Mouse (Mus musculus) limb, embryonic 13.5 days (tissue): ENCODE data around the gene Scn1b. TPM values are rescaled to one million over a fixed set of nuclear protein-coding genes. Genes with fewer than 3 reads are reported as not detected.

Experiments
- ATAC-seq: fragments of 200-750 bp; cut with Nextera tagmentation; 2 replicates; pipeline ENCODE4 v1.8.0; 2017; ENCODE audit warnings: low read depth, moderate number of reproducible peaks, moderate TSS enrichment; ENCODE audit not compliant: low FRiP score
- H3K27ac ChIP-seq: fragments of 300-500 bp; sonication (generic); 2 replicates; pipeline ENCODE4 v1.5.1; 2015; ENCODE audit warnings: inconsistent platforms, mild to moderate bottlenecking, moderate library complexity
- H3K27me3 ChIP-seq: fragments of 300-500 bp; sonication (generic); 2 replicates; pipeline ENCODE4 v1.6.1; 2015; ENCODE audit warnings: mild to moderate bottlenecking, inconsistent platforms
- H3K36me3 ChIP-seq: fragments of 300-500 bp; sonication (generic); 2 replicates; pipeline ENCODE4 v1.6.1; 2015; ENCODE audit warnings: inconsistent platforms, mild to moderate bottlenecking, moderate library complexity
- H3K4me1 ChIP-seq: fragments of 300-500 bp; sonication (generic); 2 replicates; pipeline ENCODE4 v1.6.1; 2015; ENCODE audit warnings: inconsistent platforms
- H3K4me2 ChIP-seq: fragments of 300-500 bp; sonication (generic); replicated peaks from 2 replicates; pipeline ENCODE4 v1.6.1; 2015; ENCODE audit warnings: inconsistent platforms, mild to moderate bottlenecking, moderate library complexity
- H3K4me3 ChIP-seq: fragments of 300-500 bp; sonication (generic); 2 replicates; pipeline ENCODE4 v1.5.1; 2015; ENCODE audit warnings: moderate library complexity, mild to moderate bottlenecking, inconsistent platforms
- H3K9ac ChIP-seq: fragments of 300-500 bp; sonication (generic); 2 replicates; pipeline ENCODE4 v1.6.1; 2015; ENCODE audit warnings: mild to moderate bottlenecking, inconsistent platforms
- H3K9me3 ChIP-seq: fragments of 300-500 bp; sonication (generic); 2 replicates; pipeline ENCODE4 v1.6.1; 2016; ENCODE audit warnings: inconsistent platforms
- WGBS: fragments of 180-500 bp; shearing (Covaris S2); methylation state at CpG from one replicate; pipeline ENCODE4 v1.1.7; 2015; 5-methylcytosine and 5-hydroxymethylcytosine counted together
- polyA plus RNA-seq: library from polyadenylated mRNA; unstranded; fragments of >200 nt; fragmentation: Nextera tagmentation; extraction: Ambion mirVana; gene quantifications from 2 replicates; pipeline ENCODE4 v1.2.1, GENCODE M21; 2015

Scn1b gene
- 4.1 and 4.5 TPM in 2 replicates for polyA plus RNA-seq

DNA sequence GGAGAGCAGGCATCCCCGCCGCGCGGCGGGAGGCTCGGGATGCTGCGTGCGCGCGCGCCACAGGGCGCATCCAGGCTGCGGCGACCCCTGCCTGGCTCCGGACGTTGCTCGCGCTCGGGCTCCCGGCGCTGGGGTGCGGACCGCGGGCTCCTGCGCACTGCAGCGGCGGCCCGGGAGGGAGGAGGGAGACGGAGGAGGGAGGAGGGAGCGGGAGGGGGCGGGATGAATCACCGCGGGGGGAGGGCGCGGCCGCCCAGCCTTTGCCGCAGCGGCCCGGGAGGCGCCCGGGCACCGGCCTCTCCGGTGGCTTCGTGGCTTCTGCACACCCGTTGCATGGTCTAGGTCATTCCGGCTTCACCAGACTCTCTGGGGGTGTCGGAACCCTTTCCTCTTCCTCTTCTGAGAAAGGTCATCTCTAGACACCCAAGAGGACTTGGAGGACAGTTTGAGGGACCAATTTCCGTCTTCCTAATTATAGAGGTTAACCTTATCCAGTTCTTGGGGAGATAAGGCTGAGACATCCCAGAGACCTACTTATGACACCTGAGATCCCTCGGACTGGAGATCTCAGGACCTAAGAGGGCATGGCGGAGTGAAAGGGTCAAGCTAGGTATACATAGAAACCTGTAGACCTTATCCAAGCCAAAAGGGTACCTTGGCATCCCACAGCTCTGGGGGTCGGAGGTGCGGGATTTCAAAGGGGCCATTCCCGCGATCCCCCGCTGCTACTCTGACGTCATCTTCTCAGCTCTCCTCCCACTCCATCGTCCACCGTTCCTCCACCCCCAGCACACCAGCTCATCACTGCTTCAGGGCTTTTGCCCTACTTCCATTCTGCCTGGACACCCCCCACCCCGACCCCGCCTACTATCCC is at the start of gene Scn1b:
Gene Scn1b (minus strand): TSS at position 153 of the 874 bp plus-strand sequence.
- ATAC-seq: no peak; the same call in 1 of the 2 replicates
- H3K27ac ChIP-seq: no peak within 1 kb of the TSS
- peak within 1 kb of the TSS; percentile 97 for H3K4me2 ChIP-seq
- H3K27me3 ChIP-seq: peaks cover 54% of the 10 kb centered on the region
- peaks cover 38% of the 10 kb centered on the region for H3K36me3 ChIP-seq
- H3K4me1 ChIP-seq: peaks cover 13% of the 10 kb centered on the region
- H3K9ac ChIP-seq: peak within 1 kb of the TSS; percentile 74
- WGBS: under 1% methylated on average over 43 of the region's 60 CpGs
- H3K9me3 ChIP-seq: no peaks in the 10 kb centered on the region
- H3K4me3 ChIP-seq: peak within 1 kb of the TSS; percentile 64

- Histone ChIP-seq H3K9me3 (no peaks in the 10 kb centered on the region), H3K4me1 (no peaks in the 10 kb centered on the region), H3K9ac (no peak overlapping the region), H3K27me3 (peaks cover 13% of the 10 kb centered on the region; the same call in 1 of the 2 replicates), H3K36me3 (no peaks in the 10 kb centered on the region), H3K4me2 (no peak overlapping the region), H3K27ac (no peak overlapping the region), H3K4me3 (no peak overlapping the region)
- 85% methylated on average over 3 of the region's 3 CpGs for WGBS
- ATAC-seq: no peak
Observed at GRCm38 (mm10) chr7:31175096-31175495, 48.3 kb upstream of the Scn1b start.

- Histone ChIP-seq H3K9ac (no peak overlapping the region), H3K4me1 (no peaks in the 10 kb centered on the region), H3K4me2 (no peak overlapping the region), H3K27ac (no peak overlapping the region), H3K9me3 (no peaks in the 10 kb centered on the region), H3K4me3 (no peak overlapping the region), H3K27me3 (peaks cover 13% of the 10 kb centered on the region; the same call in 1 of the 2 replicates), H3K36me3 (no peaks in the 10 kb centered on the region)
- WGBS: 64% methylated on average over 8 of the region's 8 CpGs
- ATAC-seq: no peak
Observed at GRCm38 (mm10) chr7:31174466-31174865, 47.7 kb upstream of the Scn1b start.

DNA sequence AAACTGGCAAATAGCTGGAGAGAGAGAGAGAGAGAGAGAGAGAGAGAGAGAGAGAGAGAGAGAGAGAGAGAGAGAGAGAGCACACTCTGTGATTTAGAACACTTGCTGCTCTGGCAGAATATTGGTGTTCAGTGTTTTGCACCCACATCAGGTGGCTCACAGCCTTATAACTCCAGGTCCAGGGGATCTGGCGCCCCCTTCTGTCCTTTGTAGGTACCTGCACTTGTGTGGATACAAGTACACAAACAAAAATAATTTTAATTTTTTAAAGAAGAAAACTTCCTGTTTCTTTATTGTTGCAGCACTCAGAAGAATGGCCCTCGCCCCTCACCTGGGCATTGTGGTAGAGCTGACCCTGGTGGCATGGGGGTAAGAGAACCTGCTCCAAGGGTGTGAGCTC is 45.4 kb upstream of the Scn1b start:
- no peak for ATAC-seq
- WGBS: 19% methylated on average over 2 of the region's 2 CpGs
- no peak overlapping the region for H3K27ac ChIP-seq

GRCm38 (mm10) chr7:31170520-31170919 is 43.7 kb upstream of the Scn1b start:
- ATAC-seq: no peak
- H3K27ac ChIP-seq: no peak overlapping the region

More for the DNA sequence above, 45.4 kb upstream of the Scn1b start:
- H3K27me3 ChIP-seq: no peaks in the 10 kb centered on the region
- H3K4me3 ChIP-seq: no peak overlapping the region
- no peaks in the 10 kb centered on the region for H3K36me3 ChIP-seq
- H3K9me3 ChIP-seq: no peaks in the 10 kb centered on the region
- no peaks in the 10 kb centered on the region for H3K4me1 ChIP-seq
- H3K9ac ChIP-seq: no peak overlapping the region
- no peak overlapping the region for H3K4me2 ChIP-seq

GRCm38 (mm10) chr7:31168412-31168811 is 41.6 kb upstream of the Scn1b start:
- no peak overlapping the region for H3K9ac ChIP-seq
- no peaks in the 10 kb centered on the region for H3K4me1 ChIP-seq
- no peaks in the 10 kb centered on the region for H3K9me3 ChIP-seq
- H3K4me2 ChIP-seq: no peak overlapping the region
- H3K27ac ChIP-seq: no peak overlapping the region
- no peaks in the 10 kb centered on the region for H3K27me3 ChIP-seq
- no peak for ATAC-seq
- 59% methylated on average over 8 of the region's 8 CpGs for WGBS
- no peaks in the 10 kb centered on the region for H3K36me3 ChIP-seq
- no peak overlapping the region for H3K4me3 ChIP-seq

More at GRCm38 (mm10) chr7:31170520-31170919, 43.7 kb upstream of the Scn1b start:
- Histone ChIP-seq H3K4me3 (no peak overlapping the region), H3K36me3 (no peaks in the 10 kb centered on the region), H3K4me1 (no peaks in the 10 kb centered on the region), H3K9me3 (no peaks in the 10 kb centered on the region), H3K9ac (no peak overlapping the region), H3K27me3 (no peaks in the 10 kb centered on the region), H3K4me2 (no peak overlapping the region)
- WGBS: 96% methylated on average over 9 of the region's 9 CpGs

DNA sequence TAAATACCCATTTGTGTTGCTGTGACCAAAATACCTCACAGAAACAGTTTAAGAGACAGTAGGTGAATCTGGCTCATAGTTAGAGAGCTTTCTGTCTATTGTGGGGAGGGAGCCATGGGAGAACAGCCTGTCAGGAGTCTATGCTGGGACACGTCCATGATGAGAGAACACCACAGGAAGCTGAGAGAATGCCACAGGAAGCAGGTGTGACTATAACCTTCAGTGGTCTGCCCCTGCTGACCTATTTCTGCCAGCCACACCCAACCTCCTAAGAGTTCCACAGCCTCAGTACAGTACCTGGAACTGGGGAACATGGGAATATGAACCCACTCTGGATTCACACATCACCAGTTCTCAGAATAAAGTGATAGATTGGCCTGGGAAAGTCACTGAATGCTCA is 37.9 kb upstream of the Scn1b start:
- no peaks in the 10 kb centered on the region for H3K36me3 ChIP-seq
- WGBS: 67% methylated on average over 1 of the region's 1 CpGs
- H3K4me2 ChIP-seq: no peak overlapping the region
- no peaks in the 10 kb centered on the region for H3K9me3 ChIP-seq
- H3K27me3 ChIP-seq: no peaks in the 10 kb centered on the region
- H3K9ac ChIP-seq: no peak overlapping the region
- H3K4me1 ChIP-seq: no peaks in the 10 kb centered on the region
- H3K27ac ChIP-seq: no peak overlapping the region
- no peak overlapping the region for H3K4me3 ChIP-seq
- no peak for ATAC-seq

GRCm38 (mm10) chr7:31163666-31164577 is 37.1 kb upstream of the Scn1b start:
- Histone ChIP-seq H3K36me3 (no peaks in the 10 kb centered on the region), H3K27me3 (no peaks in the 10 kb centered on the region), H3K9me3 (no peaks in the 10 kb centered on the region), H3K4me2 (no peak overlapping the region), H3K4me1 (no peaks in the 10 kb centered on the region), H3K9ac (no peak overlapping the region), H3K27ac (no peak overlapping the region), H3K4me3 (no peak overlapping the region)
- ATAC-seq: no peak
- 68% methylated on average over 3 of the region's 3 CpGs for WGBS

GRCm38 (mm10) chr7:31162324-31162723 is 35.5 kb upstream of the Scn1b start:
- no peak for ATAC-seq
- Histone ChIP-seq H3K27me3 (no peaks in the 10 kb centered on the region), H3K27ac (no peak overlapping the region), H3K4me1 (no peaks in the 10 kb centered on the region), H3K36me3 (no peaks in the 10 kb centered on the region), H3K9me3 (no peaks in the 10 kb centered on the region), H3K4me2 (no peak overlapping the region), H3K4me3 (no peak overlapping the region), H3K9ac (no peak overlapping the region)
- 69% methylated on average over 11 of the region's 11 CpGs for WGBS

DNA sequence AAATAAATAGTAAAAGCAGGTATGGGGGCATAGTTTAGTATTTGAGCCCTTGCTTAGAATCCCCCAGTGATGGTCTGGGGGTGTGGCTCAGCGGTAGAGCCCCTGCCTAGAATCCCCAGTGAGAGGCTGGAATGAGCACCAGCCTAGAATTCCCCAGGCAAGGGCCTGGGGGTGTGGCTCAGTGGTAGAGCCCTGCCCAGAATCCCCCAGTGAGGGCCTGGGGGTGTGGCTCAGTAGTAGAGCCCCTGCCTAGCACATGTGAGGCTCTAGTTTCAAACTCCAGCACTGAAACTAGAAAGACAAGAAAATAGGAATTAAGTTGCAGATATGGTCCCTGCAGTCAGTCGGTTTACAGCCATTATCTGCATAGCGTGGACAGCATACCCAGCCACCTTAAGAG is 35.0 kb upstream of the Scn1b start:
- no peak for ATAC-seq
- H3K9me3 ChIP-seq: no peaks in the 10 kb centered on the region
- no peak overlapping the region for H3K27ac ChIP-seq
- H3K27me3 ChIP-seq: no peaks in the 10 kb centered on the region
- H3K4me3 ChIP-seq: no peak overlapping the region
- H3K4me1 ChIP-seq: no peaks in the 10 kb centered on the region
- no peaks in the 10 kb centered on the region for H3K36me3 ChIP-seq
- WGBS: 59% methylated on average over 3 of the region's 3 CpGs
- H3K9ac ChIP-seq: no peak overlapping the region
- no peak overlapping the region for H3K4me2 ChIP-seq

GRCm38 (mm10) chr7:31161246-31161645 is 34.4 kb upstream of the Scn1b start:
- no peaks in the 10 kb centered on the region for H3K27me3 ChIP-seq
- H3K36me3 ChIP-seq: no peaks in the 10 kb centered on the region
- H3K9me3 ChIP-seq: no peaks in the 10 kb centered on the region
- H3K27ac ChIP-seq: no peak overlapping the region
- no peak overlapping the region for H3K4me2 ChIP-seq
- no peaks in the 10 kb centered on the region for H3K4me1 ChIP-seq
- H3K4me3 ChIP-seq: no peak overlapping the region
- 74% methylated on average over 3 of the region's 3 CpGs for WGBS
- no peak for ATAC-seq
- no peak overlapping the region for H3K9ac ChIP-seq

- H3K27me3 ChIP-seq: no peaks in the 10 kb centered on the region
- no peak overlapping the region for H3K27ac ChIP-seq
- no peaks in the 10 kb centered on the region for H3K9me3 ChIP-seq
- no peak for ATAC-seq
- 82% methylated on average over 5 of the region's 5 CpGs for WGBS
- H3K4me1 ChIP-seq: peaks cover 3% of the 10 kb centered on the region
- H3K36me3 ChIP-seq: no peaks in the 10 kb centered on the region
- no peak overlapping the region for H3K4me2 ChIP-seq
- no peak overlapping the region for H3K9ac ChIP-seq
- no peak overlapping the region for H3K4me3 ChIP-seq
Observed at GRCm38 (mm10) chr7:31160763-31161162, 34.0 kb upstream of the Scn1b start.
